Mouse (Mus musculus): ENCODE results near the gene Zfp423. TPM values are rescaled to one million over a fixed set of nuclear protein-coding genes. Genes with fewer than 3 reads are reported as not detected.
A peak's percentile ranks its signal among the peaks of the same experiment; 100 is the strongest.

Zfp423 gene
- polyA plus RNA-seq, 1 experiment from 2014 or later = 39.2 TPM

DNA sequence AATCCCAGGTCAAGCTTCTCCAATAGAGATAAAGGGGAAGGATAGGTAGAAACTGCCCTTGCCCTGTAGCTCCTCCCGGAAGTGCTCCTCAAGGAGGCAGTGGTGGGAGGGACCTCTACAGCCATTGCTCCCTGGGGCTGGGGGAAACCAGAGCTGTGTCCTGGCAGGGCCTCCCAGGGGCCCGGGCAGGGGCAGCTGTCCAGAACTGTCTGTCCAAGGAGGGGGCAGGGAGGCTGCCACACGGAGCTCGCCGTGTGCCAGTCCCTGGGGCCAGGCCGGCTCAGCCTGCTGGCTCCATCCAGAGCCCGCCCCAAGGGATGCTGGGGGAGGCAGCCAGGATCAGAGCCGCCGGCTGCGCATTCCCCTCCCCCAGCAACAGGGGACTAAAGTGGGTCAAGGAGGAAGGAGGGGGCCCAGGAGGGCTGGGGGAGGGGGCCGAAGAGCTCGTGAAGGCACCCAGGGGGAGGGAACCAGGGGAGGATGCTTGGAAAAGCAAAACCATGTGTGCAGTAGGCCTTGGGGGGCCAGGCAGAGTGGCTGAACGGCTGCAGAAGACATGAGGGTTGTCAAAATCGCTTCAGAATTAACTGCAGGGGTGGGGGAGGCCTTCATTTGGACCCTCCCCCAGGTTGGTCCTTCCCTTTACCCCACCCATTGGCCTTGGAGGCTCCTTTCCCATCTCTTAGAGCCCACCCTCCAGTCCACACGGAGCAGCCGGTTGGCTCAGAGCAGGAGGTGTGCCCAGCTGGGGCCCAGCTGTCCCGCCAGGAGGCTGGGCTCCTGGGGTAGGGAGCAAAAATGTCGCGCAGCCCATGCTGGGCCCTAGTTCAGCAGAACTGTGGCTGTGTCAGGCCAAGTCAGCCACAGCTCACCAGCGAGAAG, 20.8 kb downstream of the Zfp423 start:
- peak; percentile 77 for DNase-seq (ENCODE audit: low spot score)
- H3K27ac ChIP-seq (replicated peaks; ENCODE audit: low read depth, low read length) = peak overlapping the region; percentile 58; the same call in 1 of the 2 replicates
- H3K27me3 ChIP-seq (ENCODE audit: control insufficient read depth, insufficient read depth, low read length) = no peaks in the 10 kb centered on the region
- H3K4me3 ChIP-seq (ENCODE audit: low read depth, low read length) = peak overlapping the region; percentile 1; the same call in 1 of the 2 replicates
- peaks cover 53% of the 10 kb centered on the region for H3K4me1 ChIP-seq (ENCODE audit: control insufficient read depth, insufficient read depth, low read length)
- no peaks in the 10 kb centered on the region for H3K36me3 ChIP-seq (ENCODE audit: control insufficient read depth, insufficient read depth, low read length)
- peak overlapping the region; percentile 40 for H3K4me2 ChIP-seq (ENCODE audit: low read depth, severe bottlenecking)
- under 1% methylated on average over 20 of the region's 20 CpGs for WGBS
- peak; percentile 90 for ATAC-seq (ENCODE audit: insufficient number of reproducible peaks, low FRiP score, low TSS enrichment, low read depth)
- no peak overlapping the region for H3K9ac ChIP-seq (ENCODE audit: low read length)
- no peaks in the 10 kb centered on the region for H3K9me3 ChIP-seq (ENCODE audit: control insufficient read depth, low read length)

DNA sequence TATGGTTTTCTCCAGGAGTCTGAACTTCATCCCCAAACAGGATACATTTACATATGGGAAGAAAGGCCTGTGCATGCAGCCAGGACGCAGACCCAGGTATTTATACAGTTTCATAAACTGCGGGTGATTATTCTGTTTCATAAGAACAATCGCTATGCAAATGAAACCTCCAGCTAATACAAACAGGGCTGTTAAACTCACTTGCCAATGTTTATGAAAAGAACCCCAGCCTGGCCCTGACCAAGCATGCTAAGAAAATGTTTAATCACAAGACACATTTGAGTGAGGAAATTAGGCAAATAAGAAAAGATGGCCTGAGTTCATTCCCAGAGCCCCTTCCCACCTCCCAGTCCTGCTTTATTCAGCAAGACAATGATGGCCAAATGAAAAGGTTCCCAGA, 22.2 kb downstream of the Zfp423 start:
- H3K4me2 ChIP-seq (ENCODE audit: low read depth, severe bottlenecking) = no peak overlapping the region
- ATAC-seq (ENCODE audit: insufficient number of reproducible peaks, low FRiP score, low TSS enrichment, low read depth) = no peak
- H3K27me3 ChIP-seq (ENCODE audit: control insufficient read depth, insufficient read depth, low read length) = no peaks in the 10 kb centered on the region
- no peaks in the 10 kb centered on the region for H3K9me3 ChIP-seq (ENCODE audit: control insufficient read depth, low read length)
- H3K36me3 ChIP-seq (ENCODE audit: control insufficient read depth, insufficient read depth, low read length) = no peaks in the 10 kb centered on the region
- H3K9ac ChIP-seq (ENCODE audit: low read length) = no peak overlapping the region
- DNase-seq (ENCODE audit: low spot score) = no peak
- 83% methylated on average over 3 of the region's 3 CpGs for WGBS
- H3K4me3 ChIP-seq (ENCODE audit: low read depth, low read length) = no peak overlapping the region
- H3K27ac ChIP-seq (replicated peaks; ENCODE audit: low read depth, low read length) = no peak overlapping the region
- peaks cover 62% of the 10 kb centered on the region for H3K4me1 ChIP-seq (ENCODE audit: control insufficient read depth, insufficient read depth, low read length)

DNA sequence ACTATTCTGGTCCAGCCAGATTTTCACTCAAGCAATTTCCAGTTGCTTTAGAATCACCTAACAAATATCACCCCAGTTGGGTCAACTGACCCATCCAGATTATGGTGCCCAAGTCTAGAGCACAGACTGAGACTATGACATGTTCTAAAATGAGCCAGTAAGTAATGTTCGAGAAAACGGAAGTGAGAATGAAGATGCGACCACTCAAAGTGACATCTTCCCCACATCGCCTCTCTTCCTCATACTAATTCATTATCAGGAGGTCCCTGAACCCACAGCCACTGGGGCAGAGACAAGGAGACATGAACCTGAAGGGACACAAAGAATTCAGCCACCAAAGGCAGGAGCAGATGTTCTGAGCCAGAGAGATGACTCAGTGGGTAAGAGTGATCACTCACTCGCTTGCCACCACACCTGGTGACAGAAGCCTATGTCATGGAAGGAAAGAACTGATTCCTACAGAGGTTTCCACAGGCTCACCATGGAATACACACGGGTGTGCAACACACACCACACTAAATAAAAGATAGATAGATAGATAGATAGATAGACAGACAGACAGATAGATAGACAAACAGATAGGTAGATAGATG, 24.2 kb downstream of the Zfp423 start:
- peaks cover 57% of the 10 kb centered on the region for H3K4me1 ChIP-seq (ENCODE audit: control insufficient read depth, insufficient read depth, low read length)
- WGBS = 93% methylated on average over 6 of the region's 6 CpGs
- no peak for ATAC-seq (ENCODE audit: insufficient number of reproducible peaks, low FRiP score, low TSS enrichment, low read depth)

GRCm38 (mm10) chr8:87934175-87934574, 25.2 kb downstream of the Zfp423 start:
- Histone ChIP-seq H3K9me3 (ENCODE audit: control insufficient read depth, low read length) (no peaks in the 10 kb centered on the region), H3K4me1 (ENCODE audit: control insufficient read depth, insufficient read depth, low read length) (peaks cover 51% of the 10 kb centered on the region), H3K9ac (ENCODE audit: low read length) (no peak overlapping the region), H3K4me3 (ENCODE audit: low read depth, low read length) (no peak overlapping the region), H3K27me3 (ENCODE audit: control insufficient read depth, insufficient read depth, low read length) (no peaks in the 10 kb centered on the region), H3K36me3 (ENCODE audit: control insufficient read depth, insufficient read depth, low read length) (no peaks in the 10 kb centered on the region), H3K4me2 (ENCODE audit: low read depth, severe bottlenecking) (no peak overlapping the region), H3K27ac (replicated peaks; ENCODE audit: low read depth, low read length) (no peak overlapping the region)
- ATAC-seq (ENCODE audit: insufficient number of reproducible peaks, low FRiP score, low TSS enrichment, low read depth) (no peak), DNase-seq (ENCODE audit: low spot score) (no peak)
- 64% methylated on average over 13 of the region's 13 CpGs for WGBS

More for the DNA sequence above, 24.2 kb downstream of the Zfp423 start:
- Histone ChIP-seq H3K9ac (ENCODE audit: low read length) (no peak overlapping the region), H3K36me3 (ENCODE audit: control insufficient read depth, insufficient read depth, low read length) (no peaks in the 10 kb centered on the region), H3K9me3 (ENCODE audit: control insufficient read depth, low read length) (no peaks in the 10 kb centered on the region), H3K27me3 (ENCODE audit: control insufficient read depth, insufficient read depth, low read length) (no peaks in the 10 kb centered on the region), H3K4me3 (ENCODE audit: low read depth, low read length) (no peak overlapping the region), H3K4me2 (ENCODE audit: low read depth, severe bottlenecking) (no peak overlapping the region), H3K27ac (replicated peaks; ENCODE audit: low read depth, low read length) (no peak overlapping the region)
- no peak for DNase-seq (ENCODE audit: low spot score)

GRCm38 (mm10) chr8:87933752-87934151, 25.6 kb downstream of the Zfp423 start:
- H3K27me3 ChIP-seq (ENCODE audit: control insufficient read depth, insufficient read depth, low read length) = no peaks in the 10 kb centered on the region
- no peak overlapping the region for H3K9ac ChIP-seq (ENCODE audit: low read length)
- no peak overlapping the region for H3K4me3 ChIP-seq (ENCODE audit: low read depth, low read length)
- H3K27ac ChIP-seq (replicated peaks; ENCODE audit: low read depth, low read length) = no peak overlapping the region
- ATAC-seq (ENCODE audit: insufficient number of reproducible peaks, low FRiP score, low TSS enrichment, low read depth) = no peak
- H3K9me3 ChIP-seq (ENCODE audit: control insufficient read depth, low read length) = no peaks in the 10 kb centered on the region
- no peaks in the 10 kb centered on the region for H3K36me3 ChIP-seq (ENCODE audit: control insufficient read depth, insufficient read depth, low read length)
- WGBS = 57% methylated on average over 8 of the region's 8 CpGs
- H3K4me2 ChIP-seq (ENCODE audit: low read depth, severe bottlenecking) = no peak overlapping the region
- H3K4me1 ChIP-seq (ENCODE audit: control insufficient read depth, insufficient read depth, low read length) = peaks cover 47% of the 10 kb centered on the region
- DNase-seq (ENCODE audit: low spot score) = no peak

DNA sequence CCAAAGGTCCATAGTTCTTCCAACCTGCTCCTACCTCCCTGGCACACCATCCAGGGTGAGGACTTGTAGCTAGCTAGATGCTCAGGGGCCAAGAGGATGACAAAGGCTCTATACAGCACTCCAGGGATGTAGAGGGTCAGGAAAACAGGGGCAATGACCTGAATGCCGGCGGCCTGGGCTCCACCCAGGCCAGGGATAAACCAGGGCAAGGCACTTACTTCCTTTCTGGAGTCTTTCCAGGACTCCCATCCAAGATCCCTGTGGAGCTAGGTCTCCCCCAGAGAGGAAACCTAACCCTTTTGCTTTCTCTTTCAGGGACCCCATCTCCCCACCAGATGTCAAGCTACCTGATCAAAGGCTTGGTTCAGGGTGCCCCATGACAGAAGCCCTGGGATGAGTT, 30.5 kb downstream of the Zfp423 start:
- Histone ChIP-seq H3K4me1 (ENCODE audit: control insufficient read depth, insufficient read depth, low read length) (peaks cover 42% of the 10 kb centered on the region), H3K36me3 (ENCODE audit: control insufficient read depth, insufficient read depth, low read length) (no peaks in the 10 kb centered on the region), H3K9ac (ENCODE audit: low read length) (no peak overlapping the region), H3K9me3 (ENCODE audit: control insufficient read depth, low read length) (no peaks in the 10 kb centered on the region), H3K27ac (replicated peaks; ENCODE audit: low read depth, low read length) (no peak overlapping the region), H3K4me3 (ENCODE audit: low read depth, low read length) (no peak overlapping the region), H3K27me3 (ENCODE audit: control insufficient read depth, insufficient read depth, low read length) (no peaks in the 10 kb centered on the region), H3K4me2 (ENCODE audit: low read depth, severe bottlenecking) (no peak overlapping the region)
- DNase-seq (ENCODE audit: low spot score) = no peak
- no peak for ATAC-seq (ENCODE audit: insufficient number of reproducible peaks, low FRiP score, low TSS enrichment, low read depth)
- 56% methylated on average over 2 of the region's 2 CpGs for WGBS

DNA sequence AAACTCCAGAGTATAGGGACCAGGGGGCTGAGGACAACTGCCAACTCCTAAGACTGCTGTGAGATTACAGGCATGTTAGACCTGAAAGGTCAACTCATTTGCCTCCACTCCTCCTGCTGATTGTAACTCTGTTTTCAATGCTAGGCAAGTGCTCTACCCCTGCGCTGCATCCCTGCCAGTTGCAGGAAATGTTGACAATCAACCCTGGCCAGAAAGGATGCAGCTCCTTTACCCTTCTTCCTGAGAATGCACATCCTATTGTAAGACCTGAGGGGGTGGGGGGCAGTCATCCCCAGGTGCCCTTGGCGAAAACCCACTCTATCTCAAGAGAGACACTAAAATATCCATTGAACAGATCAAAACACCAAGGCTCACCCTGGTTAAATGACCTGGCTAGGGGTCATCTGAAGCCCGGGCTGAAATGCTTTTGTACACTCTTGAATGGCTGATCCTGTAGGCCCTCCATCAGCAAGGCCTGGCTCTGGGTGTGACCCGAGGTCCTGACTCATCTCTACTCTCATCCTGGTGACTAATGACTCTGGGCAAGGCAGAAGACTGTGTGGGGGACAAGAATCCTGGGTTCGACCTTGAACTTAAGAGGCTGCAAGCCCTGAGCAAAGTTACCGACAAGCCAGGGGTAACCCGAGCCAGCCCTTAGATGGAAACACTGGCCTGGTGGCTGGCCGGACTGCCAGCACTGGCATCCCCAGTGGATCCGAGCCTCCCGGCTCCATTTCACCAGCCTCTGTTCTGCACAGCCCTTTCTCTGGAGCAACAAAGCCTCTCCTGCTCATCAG, 32.2 kb downstream of the Zfp423 start:
- Histone ChIP-seq H3K36me3 (ENCODE audit: control insufficient read depth, insufficient read depth, low read length) (no peaks in the 10 kb centered on the region), H3K27me3 (ENCODE audit: control insufficient read depth, insufficient read depth, low read length) (no peaks in the 10 kb centered on the region), H3K4me2 (ENCODE audit: low read depth, severe bottlenecking) (no peak overlapping the region), H3K9me3 (ENCODE audit: control insufficient read depth, low read length) (no peaks in the 10 kb centered on the region), H3K4me1 (ENCODE audit: control insufficient read depth, insufficient read depth, low read length) (peaks cover 26% of the 10 kb centered on the region), H3K27ac (replicated peaks; ENCODE audit: low read depth, low read length) (no peak overlapping the region), H3K4me3 (ENCODE audit: low read depth, low read length) (no peak overlapping the region), H3K9ac (ENCODE audit: low read length) (no peak overlapping the region)
- WGBS = 63% methylated on average over 10 of the region's 10 CpGs
- DNase-seq (ENCODE audit: low spot score) (no peak), ATAC-seq (ENCODE audit: insufficient number of reproducible peaks, low FRiP score, low TSS enrichment, low read depth) (no peak)
